Mouse (Mus musculus) small intestine, adult 2 months (tissue): ENCODE results near the gene Col17a1.

Source experiments
- CTCF ChIP-seq: fragments of 200-500 bp; IDR thresholded peaks from 2 replicates; pipeline ENCODE4 v1.5.1; 2012; ENCODE audit warnings: low read depth, mild to moderate bottlenecking, control low read depth, inconsistent platforms, low read length, moderate library complexity, mixed read lengths; ENCODE audit not compliant: insufficient replicate concordance, insufficient read length; ENCODE audit errors: extremely low read depth
- POLR2A ChIP-seq: fragments of 200-500 bp; IDR thresholded peaks from 2 replicates; pipeline ENCODE4 v1.6.1; 2012; ENCODE audit warnings: low read depth, mild to moderate bottlenecking, control low read depth, inconsistent platforms, low read length, moderate library complexity

GRCm38 (mm10) chr19:47645583-47645982 is 46.3 kb downstream of the Col17a1 start:
- no peak for TF ChIP-seq CTCF
- TF ChIP-seq POLR2A = no peak
